Mouse (Mus musculus) cerebellum, postnatal 36 days (tissue): ENCODE results near the gene Syne3.

Experiments
- DNase-seq, 2 experiments: peaks; one replicate each; pipeline ENCODE4 v3.0.0; 2021 to 2022; ENCODE audit warnings: mixed read lengths in 2 of 2

The Syne3 gene

GRCm38 (mm10) chr12:105009370-105010212 lies at the start of gene Syne3:
Gene Syne3 (minus strand): TSS chr12:105009809.
- DNase-seq: peak in 1 of 2 experiments; percentile 28

- DNase-seq: no peak
Observed at GRCm38 (mm10) chr12:105055308-105055707, 45.7 kb upstream of the Syne3 start.

- DNase-seq: no peak
Observed at GRCm38 (mm10) chr12:105054041-105054440, 44.4 kb upstream of the Syne3 start.

- DNase-seq: peak; percentile 68 to 80
Observed at GRCm38 (mm10) chr12:105050898-105051297, 41.3 kb upstream of the Syne3 start.

GRCm38 (mm10) chr12:105049813-105050212 lies 40.2 kb upstream of the Syne3 start:
- DNase-seq: no peak

- DNase-seq: no peak
Observed at GRCm38 (mm10) chr12:105048301-105048863, 38.8 kb upstream of the Syne3 start.

- no peak for DNase-seq
Observed at GRCm38 (mm10) chr12:105044775-105045174, 35.2 kb upstream of the Syne3 start.

GRCm38 (mm10) chr12:105043081-105043480 lies 33.5 kb upstream of the Syne3 start:
- no peak for DNase-seq

- DNase-seq: no peak
Observed at GRCm38 (mm10) chr12:105040950-105041349, 31.3 kb upstream of the Syne3 start.

GRCm38 (mm10) chr12:105039578-105040289 lies 30.1 kb upstream of the Syne3 start:
- DNase-seq: no peak

GRCm38 (mm10) chr12:105038918-105039317 lies 29.3 kb upstream of the Syne3 start:
- DNase-seq: no peak

- no peak for DNase-seq
Observed at GRCm38 (mm10) chr12:105038211-105038610, 28.6 kb upstream of the Syne3 start.

- DNase-seq: no peak
Observed at GRCm38 (mm10) chr12:105034130-105034769, 24.6 kb upstream of the Syne3 start.

GRCm38 (mm10) chr12:105032832-105033775 lies 23.5 kb upstream of the Syne3 start:
- DNase-seq: peak in 1 of 2 experiments; percentile 15

GRCm38 (mm10) chr12:105032147-105032831 lies 22.7 kb upstream of the Syne3 start, which contains the start of gene Glrx5:
Gene Glrx5 (plus strand): TSS chr12:105032688.
- peak; percentile 98 to 99 for DNase-seq

GRCm38 (mm10) chr12:105031081-105032058 lies 21.8 kb upstream of the Syne3 start:
- no peak for DNase-seq

- no peak for DNase-seq
Observed at GRCm38 (mm10) chr12:105029890-105030289, 20.3 kb upstream of the Syne3 start.

- DNase-seq: peak; percentile 38 to 42
Observed at GRCm38 (mm10) chr12:105027323-105027991, 17.8 kb upstream of the Syne3 start.

GRCm38 (mm10) chr12:105025947-105026586 lies 16.5 kb upstream of the Syne3 start:
- no peak for DNase-seq
